Mouse (Mus musculus) lung, postnatal 0 days (tissue): ENCODE measurements around the gene Ncan. TPM values are rescaled to one million over a fixed set of nuclear protein-coding genes. Genes with fewer than 3 reads are reported as not detected.
A peak's percentile ranks its signal among the peaks of the same experiment; 100 is the strongest.

ENCODE experiments used
- ATAC-seq: fragments of 200-750 bp; cut with Nextera tagmentation; 2 replicates; pipeline ENCODE4 v1.8.0; 2017; ENCODE audit warnings: moderate library complexity
- DNase-seq: peaks from one replicate; pipeline ENCODE4 v3.0.0-alpha.2; 2016; ENCODE audit warnings: low spot score
- H3K27ac ChIP-seq: fragments of 300-500 bp; sonication (generic); 2 replicates; pipeline ENCODE4 v1.5.1; 2014; ENCODE audit warnings: antibody characterized with exemption, mild to moderate bottlenecking, low read length, mixed read lengths
- H3K27me3 ChIP-seq: fragments of 300-500 bp; sonication (generic); replicated peaks from 2 replicates; pipeline ENCODE4 v1.6.1; 2014; ENCODE audit warnings: low read length, mixed read lengths; ENCODE audit not compliant: insufficient read depth
- H3K36me3 ChIP-seq: fragments of 300-500 bp; sonication (generic); 2 replicates; pipeline ENCODE4 v1.6.1; 2014; ENCODE audit warnings: low read length, mixed read lengths; ENCODE audit not compliant: insufficient read depth
- H3K4me1 ChIP-seq: fragments of 300-500 bp; sonication (generic); 2 replicates; pipeline ENCODE4 v1.6.1; 2014; ENCODE audit warnings: antibody characterized with exemption, low read depth, low read length, mixed read lengths; ENCODE audit not compliant: insufficient read depth
- H3K4me2 ChIP-seq: fragments of 300-500 bp; sonication (generic); replicated peaks from 2 replicates; pipeline ENCODE4 v1.6.1; 2014; ENCODE audit warnings: low read depth, mild to moderate bottlenecking, low read length, moderate library complexity, mixed read lengths
- H3K4me3 ChIP-seq: fragments of 300-500 bp; sonication (generic); 2 replicates; pipeline ENCODE4 v1.5.1; 2014; ENCODE audit warnings: low read depth, low read length
- H3K9ac ChIP-seq: fragments of 300-500 bp; sonication (generic); replicated peaks from 2 replicates; pipeline ENCODE4 v1.6.1; 2014; ENCODE audit warnings: low read depth, mild to moderate bottlenecking
- H3K9me3 ChIP-seq: fragments of 300-500 bp; sonication (generic); 2 replicates; pipeline ENCODE4 v1.6.1; 2016; ENCODE audit warnings: low read length, mixed read lengths
- CTCF ChIP-seq: IDR thresholded peaks from 2 replicates; pipeline ENCODE4 v1.5.1; 2016; ENCODE audit warnings: antibody characterized with exemption, mild to moderate bottlenecking
- EP300 ChIP-seq: IDR thresholded peaks from 2 replicates; pipeline ENCODE4 v1.6.1; 2016; ENCODE audit warnings: antibody characterized with exemption, mild to moderate bottlenecking, control low read depth
- WGBS: fragments of 180-500 bp; shearing (Covaris S2); extraction: QIAGEN DNeasy Blood & Tissue Kit; methylation state at CpG from one replicate; pipeline ENCODE4 v1.1.7; 2014; 5-methylcytosine and 5-hydroxymethylcytosine counted together
- polyA plus RNA-seq: library from polyadenylated mRNA; unstranded; fragments of >200 nt; fragmentation: Nextera tagmentation; extraction: Ambion mirVana; gene quantifications from 2 replicates; pipeline ENCODE4 v1.2.1, GENCODE M21; 2015

Gene Ncan
- polyA plus RNA-seq, 1 experiment from 2014 or later: 0.06 TPM

DNA sequence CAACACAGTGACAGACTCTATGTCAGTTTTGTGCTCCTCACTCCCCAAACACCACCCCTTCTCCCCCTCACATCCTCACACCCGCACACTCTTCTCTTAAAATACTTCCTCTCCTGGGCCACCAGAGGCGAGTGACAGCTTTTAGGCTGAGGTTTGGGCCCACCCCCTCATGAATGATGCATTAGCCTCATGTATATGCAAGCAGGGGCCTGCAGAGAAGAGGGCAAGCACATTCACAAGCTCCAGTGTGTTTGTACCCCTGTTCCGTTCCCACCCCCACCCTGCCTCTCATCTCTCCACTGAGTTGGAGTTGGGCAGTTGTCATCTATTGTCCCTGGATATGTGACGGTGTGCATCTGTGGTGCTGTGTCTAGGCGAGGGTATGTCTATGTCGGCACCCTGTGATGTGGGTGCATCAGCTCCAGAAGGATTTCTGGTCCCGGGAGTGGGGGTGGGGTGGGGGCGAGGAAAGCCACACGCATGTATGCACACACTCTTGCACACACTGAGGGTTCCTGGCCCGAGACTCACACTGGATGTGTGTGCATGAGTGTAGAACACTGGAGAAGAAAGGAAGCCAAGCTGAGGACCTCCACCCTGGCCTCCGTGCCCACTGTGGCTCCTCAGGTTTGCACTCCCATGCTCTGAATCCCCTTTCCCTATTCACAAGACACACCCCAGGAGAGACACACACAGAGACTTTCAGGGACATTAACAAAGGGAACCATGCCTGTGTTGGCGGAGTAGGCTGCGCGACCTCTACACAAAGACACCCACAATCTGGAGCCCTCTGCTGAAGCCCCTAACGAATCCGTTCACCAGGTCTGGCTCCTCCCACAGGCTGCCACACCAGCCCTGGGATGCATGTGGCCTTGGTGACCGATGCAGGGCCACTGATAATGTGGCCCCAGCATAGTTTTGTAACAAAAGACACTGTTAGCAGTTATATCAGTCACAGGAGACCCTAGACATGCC, 1.7 kb downstream of the Ncan start:
- DNase-seq (no peak), ATAC-seq (no peak)
- H3K9ac ChIP-seq: no peak overlapping the region
- no peaks in the 10 kb centered on the region for H3K36me3 ChIP-seq
- H3K4me3 ChIP-seq: no peak overlapping the region
- no peaks in the 10 kb centered on the region for H3K4me1 ChIP-seq
- peaks cover 10% of the 10 kb centered on the region; the same call in 1 of the 2 replicates for H3K27me3 ChIP-seq
- no peak overlapping the region for H3K4me2 ChIP-seq
- H3K27ac ChIP-seq: no peak overlapping the region
- 13% methylated on average over 17 of the region's 17 CpGs for WGBS
- no peak for TF ChIP-seq EP300
- no peak for TF ChIP-seq CTCF
- H3K9me3 ChIP-seq: no peaks in the 10 kb centered on the region

DNA sequence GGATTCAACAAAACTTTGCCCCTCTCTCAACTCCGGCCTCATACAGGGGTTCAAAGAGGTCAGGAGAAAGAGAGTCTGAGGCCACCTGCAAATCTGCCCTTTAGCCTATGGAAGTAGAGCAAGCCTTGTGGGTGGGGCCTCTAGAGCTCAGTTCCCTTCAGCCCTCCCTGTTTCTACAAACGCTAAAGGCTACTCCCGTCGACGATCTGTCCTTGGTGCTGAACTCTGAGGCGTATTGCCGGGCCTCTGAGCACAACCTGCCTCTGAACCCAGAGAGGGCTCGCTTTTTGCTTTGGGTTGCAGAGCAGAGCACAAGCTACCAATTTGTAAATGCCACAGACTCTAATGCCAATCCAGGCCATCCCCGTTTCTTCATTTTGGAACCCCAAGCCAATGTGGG, 3.1 kb downstream of the Ncan start:
- Histone ChIP-seq H3K4me2 (no peak overlapping the region), H3K36me3 (no peaks in the 10 kb centered on the region), H3K9ac (no peak overlapping the region), H3K4me3 (no peak overlapping the region), H3K9me3 (no peaks in the 10 kb centered on the region), H3K4me1 (no peaks in the 10 kb centered on the region), H3K27me3 (peaks cover 19% of the 10 kb centered on the region; the same call in 1 of the 2 replicates), H3K27ac (no peak overlapping the region)
- no peak for TF ChIP-seq CTCF
- TF ChIP-seq EP300: no peak
- ATAC-seq (no peak), DNase-seq (peak; percentile 47)
- WGBS: 7% methylated on average over 9 of the region's 9 CpGs

DNA sequence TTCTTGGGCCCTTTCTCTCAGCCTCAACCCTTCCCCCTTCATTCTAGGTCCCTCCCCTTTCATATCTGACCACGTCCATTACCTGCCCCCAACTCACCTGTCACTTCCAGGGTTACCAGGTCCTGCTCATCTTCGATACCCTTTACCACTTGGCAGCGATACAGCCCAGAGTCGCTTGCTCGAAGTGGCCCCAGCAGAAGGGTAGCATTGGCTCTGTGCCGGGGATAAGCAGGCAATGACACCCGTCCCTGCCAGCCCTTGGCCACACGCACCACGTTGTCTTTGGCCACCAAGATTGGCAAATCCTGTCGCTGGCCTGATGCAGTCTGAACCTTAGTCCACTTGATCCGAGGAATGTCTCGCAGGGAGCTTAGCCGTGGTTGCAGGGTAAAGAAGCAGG, 5.8 kb downstream of the Ncan start:
- no peak overlapping the region for H3K9ac ChIP-seq
- no peak overlapping the region for H3K4me3 ChIP-seq
- no peaks in the 10 kb centered on the region for H3K4me1 ChIP-seq
- no peak overlapping the region for H3K27ac ChIP-seq
- WGBS: 65% methylated on average over 13 of the region's 13 CpGs
- ATAC-seq (no peak), DNase-seq (no peak)
- no peak overlapping the region for H3K4me2 ChIP-seq
- TF ChIP-seq CTCF (no peak), EP300 (no peak)
- no peaks in the 10 kb centered on the region for H3K36me3 ChIP-seq
- peaks cover 33% of the 10 kb centered on the region for H3K27me3 ChIP-seq
- H3K9me3 ChIP-seq: no peaks in the 10 kb centered on the region

DNA sequence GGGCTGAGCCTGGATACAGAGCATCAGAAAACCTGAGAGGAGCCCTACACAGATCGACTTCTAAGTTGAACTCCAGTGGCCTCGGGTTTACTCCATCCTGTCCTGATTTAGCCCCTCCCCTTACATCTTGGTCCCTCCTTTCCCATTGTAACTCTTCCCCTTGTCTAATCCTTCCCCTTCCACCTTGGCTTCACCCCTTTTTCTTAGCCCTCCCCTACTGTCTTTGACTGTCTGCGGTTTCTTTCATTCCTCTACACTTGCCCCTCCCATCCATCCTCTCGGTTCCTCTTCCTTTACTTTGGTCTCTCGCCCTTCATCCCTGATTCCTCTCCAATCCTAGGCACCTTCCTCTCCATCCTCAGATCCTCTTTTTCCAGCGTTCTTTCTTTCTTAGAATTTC, 6.2 kb downstream of the Ncan start:
- H3K36me3 ChIP-seq: no peaks in the 10 kb centered on the region
- ATAC-seq (no peak), DNase-seq (no peak)
- peaks cover 32% of the 10 kb centered on the region for H3K27me3 ChIP-seq
- H3K4me1 ChIP-seq: no peaks in the 10 kb centered on the region
- no peak overlapping the region for H3K4me3 ChIP-seq
- H3K4me2 ChIP-seq: no peak overlapping the region
- no peak overlapping the region for H3K27ac ChIP-seq
- H3K9ac ChIP-seq: no peak overlapping the region
- TF ChIP-seq CTCF: no peak
- no peak for TF ChIP-seq EP300
- 19% methylated on average over 6 of the region's 6 CpGs for WGBS
- H3K9me3 ChIP-seq: no peaks in the 10 kb centered on the region

DNA sequence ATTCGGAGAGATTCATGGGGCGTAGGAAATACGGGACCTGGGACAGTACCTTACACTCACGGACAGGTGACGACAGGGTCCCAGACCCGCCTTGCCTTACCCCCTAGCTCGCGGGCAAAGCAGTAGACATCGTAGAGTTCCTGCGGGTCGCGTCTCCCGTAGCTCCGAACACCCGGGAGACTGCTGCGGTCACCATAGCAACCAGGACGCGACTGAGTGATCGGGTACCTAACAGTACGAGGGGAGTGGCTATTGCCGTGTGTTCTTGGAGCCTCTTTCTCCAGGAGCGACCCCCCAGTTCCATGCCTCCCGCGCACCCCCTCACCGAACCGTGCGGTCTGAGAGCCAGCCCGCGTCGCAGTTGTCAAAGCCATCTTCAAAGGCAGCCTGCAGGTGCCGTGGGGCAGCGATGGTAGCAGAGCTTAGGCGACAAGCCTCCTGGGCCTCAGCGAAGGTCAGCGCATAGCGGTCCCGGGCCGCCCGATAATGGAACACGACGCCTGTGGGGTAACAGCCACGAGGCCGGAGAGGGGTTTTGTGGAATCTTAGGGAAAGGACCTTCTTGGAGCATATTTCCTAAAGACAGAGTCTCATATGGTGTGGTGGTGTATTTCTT, 8.2 kb downstream of the Ncan start:
- TF ChIP-seq CTCF (no peak), EP300 (no peak)
- H3K9ac ChIP-seq: no peak overlapping the region
- no peaks in the 10 kb centered on the region for H3K36me3 ChIP-seq
- H3K9me3 ChIP-seq: no peaks in the 10 kb centered on the region
- H3K4me2 ChIP-seq: no peak overlapping the region
- H3K4me3 ChIP-seq: no peak overlapping the region
- H3K4me1 ChIP-seq: no peaks in the 10 kb centered on the region
- H3K27ac ChIP-seq: no peak overlapping the region
- 9% methylated on average over 43 of the region's 43 CpGs for WGBS
- no peak for ATAC-seq
- H3K27me3 ChIP-seq: peaks cover 32% of the 10 kb centered on the region
- DNase-seq: no peak

DNA sequence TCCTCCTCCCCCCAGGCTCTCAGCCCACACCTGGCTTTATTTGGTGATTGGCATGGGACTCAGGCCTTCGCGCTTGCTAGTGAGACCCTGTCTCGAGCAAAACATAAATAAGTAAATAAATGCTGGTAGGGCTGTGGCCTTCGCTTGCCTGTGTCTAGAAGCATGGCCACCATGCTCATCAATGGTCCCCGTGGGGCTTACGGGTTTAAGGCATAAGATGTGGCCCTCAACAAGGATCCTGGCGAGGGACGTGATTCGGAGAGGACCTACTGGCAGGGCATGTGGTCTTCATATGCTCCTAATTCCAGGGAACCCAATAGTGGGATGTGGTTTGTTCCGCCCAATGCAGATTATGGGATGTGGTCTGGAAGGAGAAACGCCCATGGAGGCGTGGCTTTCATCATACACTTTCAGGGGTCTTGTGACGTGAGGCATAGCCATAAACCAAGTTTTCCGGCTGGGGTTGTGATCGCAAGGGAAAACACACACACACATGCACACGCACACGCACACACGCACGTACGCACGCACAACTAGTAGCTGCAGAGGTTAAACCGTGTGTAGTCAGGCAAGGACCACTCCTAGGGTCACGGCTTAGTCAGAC, 9.4 kb downstream of the Ncan start:
- ATAC-seq (no peak), DNase-seq (no peak)
- H3K4me3 ChIP-seq: no peak overlapping the region
- no peak overlapping the region for H3K9ac ChIP-seq
- peaks cover 30% of the 10 kb centered on the region for H3K27me3 ChIP-seq
- H3K4me2 ChIP-seq: no peak overlapping the region
- no peak overlapping the region for H3K27ac ChIP-seq
- WGBS: 44% methylated on average over 23 of the region's 23 CpGs
- TF ChIP-seq CTCF (no peak), EP300 (no peak)
- no peaks in the 10 kb centered on the region for H3K9me3 ChIP-seq
- no peaks in the 10 kb centered on the region for H3K4me1 ChIP-seq
- no peaks in the 10 kb centered on the region for H3K36me3 ChIP-seq
